In the genomic region with DNA sequence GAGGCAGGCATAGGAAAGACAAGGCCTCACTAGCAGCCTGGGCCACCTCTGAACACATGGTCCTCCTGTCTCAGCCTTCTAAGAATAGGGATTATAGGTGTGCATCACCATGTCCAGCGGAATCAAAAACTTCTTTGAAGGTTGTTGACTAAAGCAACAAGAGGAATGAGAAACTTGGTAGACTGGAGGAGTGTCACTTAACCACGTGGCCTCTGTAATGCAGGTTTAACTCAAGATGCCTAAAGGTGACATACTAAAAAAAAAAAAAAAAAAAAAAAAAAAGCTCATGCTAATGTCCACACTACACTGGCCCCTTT, we compare ENCODE assay signal across 15 mouse cellular contexts. TPM values are rescaled to one million over a fixed set of nuclear protein-coding genes. Genes with fewer than 3 reads are reported as not detected.
DNase-seq lines count a peak whose midpoint lies in the region; TF ChIP-seq lines count a peak whose summit lies in the region.
"Had no signal": no experiment of that assay in that cellular context is flagged by ENCODE, and none has a peak within 500 bp of the region (broad histone marks: within the 10 kb centered on the region; RNA-seq: fewer than 3 reads in every experiment).

No protein-coding gene starts in this region.

- no peaks in the 10 kb centered on the region for H3K27me3 ChIP-seq in cerebellum, adult 2 months (ENCODE audit: control insufficient read depth, insufficient read depth, low read length)
- no peaks in the 10 kb centered on the region for H3K27me3 ChIP-seq in kidney, adult 2 months (replicated peaks; ENCODE audit: control insufficient read depth, insufficient read depth, low read length)
- H3K27me3 ChIP-seq in MEL (ENCODE audit: control insufficient read depth in 1 of 2, insufficient read depth in 2 of 2, low read length in 2 of 2) (no peaks in the 10 kb centered on the region), myocyte (ENCODE audit: control insufficient read depth, insufficient read depth, insufficient read length) (no peaks in the 10 kb centered on the region)
- H3K27me3 ChIP-seq: embryonic facial prominence, embryonic 12.5 days; forebrain, embryonic 12.5 days; heart, embryonic 12.5 days; limb, embryonic 15.5 days; midbrain, embryonic 15.5 days had no signal

- TF ChIP-seq EP300 in MEL (IDR thresholded peaks at IDR 0.05; ENCODE audit: low read depth in 1 of 2, low read length in 2 of 2): no peak

- no peak overlapping the region for H3K4me3 ChIP-seq in cerebellum, adult 2 months (replicated peaks; ENCODE audit: insufficient read depth, low read depth, low read length)
- no peak overlapping the region for H3K4me3 ChIP-seq in kidney, adult 2 months (ENCODE audit: insufficient read depth, low read depth, low read length)
- H3K4me3 ChIP-seq in MEL (ENCODE audit: control insufficient read depth in 1 of 2, insufficient read depth in 1 of 2, low read depth in 2 of 2, low read length in 2 of 2): no peak overlapping the region
- H3K4me3 ChIP-seq in myocyte: no peak overlapping the region
- H3K4me3 ChIP-seq: embryonic facial prominence, embryonic 12.5 days; erythroblast, embryonic 14.5 days; forebrain, embryonic 12.5 days; heart, embryonic 12.5 days; limb, embryonic 15.5 days; midbrain, embryonic 15.5 days had no signal

- no peak for TF ChIP-seq RAD21 in MEL (IDR thresholded peaks at IDR 0.05; ENCODE audit: low read depth, low read length)

- no peak for DNase-seq in cerebellum, adult 2 months
- no peak for DNase-seq in cerebellum, adult 18-20 months
- no peak for DNase-seq in kidney, adult 2 months
- no peak for DNase-seq in kidney, postnatal 10 days
- no peak for DNase-seq in MEL (ENCODE audit: low read depth, low spot score)
- DNase-seq in adrenal gland, postnatal 4 days (ENCODE audit: low spot score in 2 of 2): no peak

- no peak for TF ChIP-seq CTCF in cerebellum, adult 2 months (IDR thresholded peaks at IDR 0.05; ENCODE audit: borderline replicate concordance, insufficient read depth, low read depth, low read length)
- no peak for TF ChIP-seq CTCF in kidney, adult 2 months (conservative IDR thresholded peaks at IDR 0.05; ENCODE audit: insufficient read depth, insufficient read length, low read depth, low read length)
- TF ChIP-seq CTCF in MEL (IDR thresholded peaks at IDR 0.05 in 2 of 3, conservative IDR thresholded peaks at IDR 0.05 in 1 of 3; ENCODE audit: control insufficient read depth in 1 of 3, insufficient read depth in 1 of 3, low read depth in 2 of 3, low read length in 3 of 3, poor library complexity in 1 of 3, severe bottlenecking in 1 of 3): no peak

- H3ac ChIP-seq in myocyte (ENCODE audit: control insufficient read depth, insufficient read length): no peak overlapping the region

- peak overlapping the region; percentile 58 for H3K4me2 ChIP-seq in myocyte (ENCODE audit: low read depth)
- H3K4me2 ChIP-seq: embryonic facial prominence, embryonic 12.5 days; forebrain, embryonic 12.5 days; heart, embryonic 12.5 days; hindbrain, embryonic 14.5 days; limb, embryonic 15.5 days; midbrain, embryonic 15.5 days had no signal

- peaks cover 14% of the 10 kb centered on the region for H3K4me1 ChIP-seq in cerebellum, adult 2 months (ENCODE audit: control insufficient read depth, insufficient read depth, low read length)
- peaks cover 10% of the 10 kb centered on the region for H3K4me1 ChIP-seq in kidney, adult 2 months (ENCODE audit: control insufficient read depth, insufficient read depth, low read length)
- peaks cover 0 to 8% of the 10 kb centered on the region in 2 experiments; a peak in 3 of 4 replicates for H3K4me1 ChIP-seq in MEL (ENCODE audit: control insufficient read depth in 1 of 2, insufficient read depth in 2 of 2, low read length in 2 of 2)
- H3K4me1 ChIP-seq: embryonic facial prominence, embryonic 12.5 days; forebrain, embryonic 12.5 days; heart, embryonic 12.5 days; midbrain, embryonic 15.5 days had no signal

- TF ChIP-seq POLR2A in cerebellum, adult 2 months (IDR thresholded peaks at IDR 0.05; ENCODE audit: borderline replicate concordance, insufficient read depth, low read length): no peak
- TF ChIP-seq POLR2A in kidney, adult 2 months (IDR thresholded peaks at IDR 0.05; ENCODE audit: low read depth, low read length): no peak
- TF ChIP-seq POLR2A in MEL (IDR thresholded peaks at IDR 0.05; ENCODE audit: control insufficient read depth in 1 of 2, insufficient read depth in 1 of 2, low read depth in 1 of 2, low read length in 2 of 2, poor library complexity in 1 of 2) (no peak), myocyte (IDR thresholded peaks at IDR 0.05; ENCODE audit: insufficient read length, low read depth) (no peak)

- H3K79me2 ChIP-seq in MEL (ENCODE audit: control insufficient read depth, insufficient read depth, low read length, poor library complexity) (no peaks in the 10 kb centered on the region; the same call in 1 of the 2 replicates), myocyte (ENCODE audit: control insufficient read depth, insufficient read depth) (peaks cover 54% of the 10 kb centered on the region)

- H3K36me3 ChIP-seq in kidney, adult 2 months (ENCODE audit: control insufficient read depth, insufficient read depth, low read length): no peaks in the 10 kb centered on the region; the same call in 1 of the 2 replicates
- H3K36me3 ChIP-seq in MEL (ENCODE audit: control insufficient read depth in 1 of 2, insufficient read depth in 2 of 2, low read length in 2 of 2) (peaks cover 3 to 18% of the 10 kb centered on the region in 2 experiments), myocyte (ENCODE audit: control insufficient read depth, insufficient read depth) (peaks cover 53% of the 10 kb centered on the region)

- H3K9ac ChIP-seq in MEL (ENCODE audit: control insufficient read depth, low read depth, low read length, poor library complexity, severe bottlenecking): no peak overlapping the region; the same call in 1 of the 2 replicates
- H3K9ac ChIP-seq: embryonic facial prominence, embryonic 12.5 days; forebrain, embryonic 12.5 days; heart, embryonic 12.5 days; hindbrain, embryonic 14.5 days; limb, embryonic 15.5 days; midbrain, embryonic 15.5 days had no signal

- H3K27ac ChIP-seq in cerebellum, adult 2 months (ENCODE audit: insufficient read depth, low read length): peak overlapping the region; percentile 45; the same call in 1 of the 2 replicates
- peak overlapping the region; percentile 61 for H3K27ac ChIP-seq in kidney, adult 2 months (ENCODE audit: insufficient read depth, low read depth, low read length)
- H3K27ac ChIP-seq in MEL (ENCODE audit: control insufficient read depth, low read depth, low read length): peak overlapping the region; percentile 55; the same call in 1 of the 2 replicates
- H3K27ac ChIP-seq: embryonic facial prominence, embryonic 12.5 days; forebrain, embryonic 12.5 days; hindbrain, embryonic 14.5 days; limb, embryonic 15.5 days; macrophage; midbrain, embryonic 15.5 days had no signal

- no peaks in the 10 kb centered on the region for H3K9me3 ChIP-seq in MEL (replicated peaks; ENCODE audit: insufficient read depth, low read length)
- H3K9me3 ChIP-seq: embryonic facial prominence, embryonic 12.5 days; forebrain, embryonic 12.5 days; heart, embryonic 12.5 days; limb, embryonic 15.5 days; midbrain, embryonic 15.5 days had no signal

- WGBS in cerebellum, adult 2 months: 98% methylated on average over 2 of the region's 2 CpGs
- WGBS in kidney, adult 2 months: 91% methylated on average over 2 of the region's 2 CpGs

TF ChIP-seq in MEL, 35 proteins besides CTCF, POLR2A, EP300 and RAD21 (continues in another document):
- no peak for TF ChIP-seq HCFC1 (IDR thresholded peaks at IDR 0.05; ENCODE audit: low read depth, low read length)
- TF ChIP-seq NELFE (IDR thresholded peaks at IDR 0.05; ENCODE audit: low read depth, low read length): no peak

TF ChIP-seq in myocyte, 11 proteins besides CTCF, POLR2A, EP300 and RAD21 (continues in another document):
- TF ChIP-seq REST (IDR thresholded peaks at IDR 0.05; ENCODE audit: insufficient read depth, insufficient read length): no peak

RNA-seq across cellular contexts. Expression of gene Traf2, which starts 11.9 kb away (rescaled TPM):
- 12.3 and 12.5 TPM in 2 replicates for polyA plus RNA-seq in cerebellum, adult 2 months (2012; rRNA removed)
- 14.8 and 15.3 TPM in 2 replicates for polyA plus RNA-seq in kidney, adult 2 months (2012; rRNA removed)
- total RNA-seq in MEL (2012; rRNA removed): 19.9 and 21.0 TPM in 2 replicates
- polyA plus RNA-seq in MEL (2012; ENCODE audit: insufficient read depth in 1 of 2, insufficient read length in 2 of 2, low read depth in 1 of 2, low replicate concordance in 2 of 2, missing spikeins in 1 of 2) (10 to 100 TPM in 1 of 2 experiments, not detected in 1; 28.3 TPM), myocyte (2012; fragmentation: generic; extraction: Trizol) (40.4 TPM)
- total RNA-seq in adrenal gland, postnatal 4 days (2021): 10 to 100 TPM; 19.2 to 20.5 TPM

RNA-seq across cellular contexts. Expression of gene Edf1, which starts 22.8 kb away (rescaled TPM):
- 345 and 350 TPM in 2 replicates for polyA plus RNA-seq in cerebellum, adult 2 months (2012; rRNA removed)
- polyA plus RNA-seq in kidney, adult 2 months (2012; rRNA removed): 195 and 198 TPM in 2 replicates
- 135 and 142 TPM in 2 replicates for total RNA-seq in MEL (2012; rRNA removed)
- polyA plus RNA-seq in MEL (2012; ENCODE audit: insufficient read depth in 1 of 2, insufficient read length in 2 of 2, low read depth in 1 of 2, low replicate concordance in 2 of 2, missing spikeins in 1 of 2) (100 to 1,000 TPM in 1 of 2 experiments, not detected in 1; 318 TPM), myocyte (2012; fragmentation: generic; extraction: Trizol) (513 TPM)
- 100 to 1,000 TPM; 171 to 191 TPM for total RNA-seq in adrenal gland, postnatal 4 days (2021)

RNA-seq across cellular contexts. Expression of gene C8g, which starts 33.3 kb away (rescaled TPM):
- polyA plus RNA-seq in cerebellum, adult 2 months (2012; rRNA removed): 3.6 and 4.2 TPM in 2 replicates
- 20.6 and 22.0 TPM in 2 replicates for polyA plus RNA-seq in kidney, adult 2 months (2012; rRNA removed)
- total RNA-seq in MEL (2012; rRNA removed): 1.5 and 2.3 TPM in 2 replicates
- polyA plus RNA-seq in MEL (2012; ENCODE audit: insufficient read depth in 1 of 2, insufficient read length in 2 of 2, low read depth in 1 of 2, low replicate concordance in 2 of 2, missing spikeins in 1 of 2) (1 to 10 TPM in 1 of 2 experiments, not detected in 1; 5.1 TPM), myocyte (2012; fragmentation: generic; extraction: Trizol) (0.74 TPM)
- 1 to 10 TPM; 1.0 to 9.9 TPM for total RNA-seq in adrenal gland, postnatal 4 days (2021)
- polyA plus RNA-seq: erythroblast, embryonic 14.5 days had no signal

RNA-seq across cellular contexts. Expression of gene Fbxw5, which starts 34.3 kb away (rescaled TPM):
- polyA plus RNA-seq in cerebellum, adult 2 months (2012; rRNA removed): 54.7 and 59.4 TPM in 2 replicates
- polyA plus RNA-seq in kidney, adult 2 months (2012; rRNA removed): 39.6 and 48.4 TPM in 2 replicates
- total RNA-seq in MEL (2012; rRNA removed): 27.5 and 29.2 TPM in 2 replicates
- polyA plus RNA-seq in MEL (2012; ENCODE audit: insufficient read depth in 1 of 2, insufficient read length in 2 of 2, low read depth in 1 of 2, low replicate concordance in 2 of 2, missing spikeins in 1 of 2) (10 to 100 TPM in 1 of 2 experiments, not detected in 1; 65.6 TPM), myocyte (2012; fragmentation: generic; extraction: Trizol) (53.6 TPM)
- total RNA-seq in adrenal gland, postnatal 4 days (2021): 100 to 1,000 TPM in 1 of 2 experiments, 10 to 100 TPM in 1; 99.5 to 118 TPM

RNA-seq across cellular contexts. Expression of gene Mamdc4, which starts 39.8 kb away (rescaled TPM):
- polyA plus RNA-seq in cerebellum, adult 2 months (2012; rRNA removed): 3.0 and 4.4 TPM in 2 replicates
- 1.3 and 2.3 TPM in 2 replicates for polyA plus RNA-seq in kidney, adult 2 months (2012; rRNA removed)
- 17.6 and 24.0 TPM in 2 replicates for total RNA-seq in MEL (2012; rRNA removed)
- polyA plus RNA-seq in MEL (2012; ENCODE audit: insufficient read depth in 1 of 2, insufficient read length in 2 of 2, low read depth in 1 of 2, low replicate concordance in 2 of 2, missing spikeins in 1 of 2) (10 to 100 TPM in 1 of 2 experiments, not detected in 1; 21.6 TPM), myocyte (2012; fragmentation: generic; extraction: Trizol) (8.7 TPM)
- 1 to 10 TPM; 4.1 to 7.1 TPM for total RNA-seq in adrenal gland, postnatal 4 days (2021)
